Mouse (Mus musculus): ENCODE data around the gene Cnnm2.

- TF ChIP-seq EP300 (optimal IDR thresholded peaks at IDR 0.05) (no peak), CTCF (IDR thresholded peaks at IDR 0.05; ENCODE audit: low read depth) (no peak)
These were observed 34.2 kb upstream of the Cnnm2 start for GRCm38 (mm10) chr19:46727140-46727736.

Measured in stomach, postnatal 0 days (tissue).